Mouse (Mus musculus) ZHBTc4 (cell line): ENCODE results near the gene Sln.

Experiments
- DNase-seq: peaks from one replicate; pipeline ENCODE4 v3.0.0-alpha.2; 2011; ENCODE audit warnings: low read depth, low spot score

Sln gene

GRCm38 (mm10) chr9:53849864-53850263 lies at the start of gene Sln:
Gene Sln (plus strand): TSS chr9:53850164.
- no peak for DNase-seq

GRCm38 (mm10) chr9:53802921-53803320 lies 47.0 kb upstream of the Sln start:
- DNase-seq, result no peak

GRCm38 (mm10) chr9:53806496-53807086 lies 43.4 kb upstream of the Sln start:
- DNase-seq, result peak; percentile 92

- DNase-seq, result no peak
Measured at GRCm38 (mm10) chr9:53813418-53813817, 36.5 kb upstream of the Sln start.

GRCm38 (mm10) chr9:53818760-53819159 lies 31.2 kb upstream of the Sln start:
- DNase-seq, result peak; percentile 88

- DNase-seq, result peak; percentile 88
Measured at GRCm38 (mm10) chr9:53825318-53825717, 24.6 kb upstream of the Sln start.

GRCm38 (mm10) chr9:53829081-53829865 lies 20.7 kb upstream of the Sln start:
- DNase-seq, result peak; percentile 74

GRCm38 (mm10) chr9:53829866-53830209 lies 20.1 kb upstream of the Sln start:
- DNase-seq, result peak; percentile 57

GRCm38 (mm10) chr9:53835039-53835438 lies 14.9 kb upstream of the Sln start:
- DNase-seq, result no peak

GRCm38 (mm10) chr9:53835976-53836375 lies 14.0 kb upstream of the Sln start:
- no peak for DNase-seq

- peak; percentile 16 for DNase-seq
Measured at GRCm38 (mm10) chr9:53838816-53839215, 11.1 kb upstream of the Sln start.

GRCm38 (mm10) chr9:53848548-53848947 lies 1.4 kb upstream of the Sln start:
- no peak for DNase-seq

GRCm38 (mm10) chr9:53852158-53852557 lies 2.2 kb downstream of the Sln start:
- no peak for DNase-seq

- DNase-seq, result no peak
Measured at GRCm38 (mm10) chr9:53853672-53854071, 3.7 kb downstream of the Sln start.

- no peak for DNase-seq
Measured at GRCm38 (mm10) chr9:53854525-53854924, 4.6 kb downstream of the Sln start.

GRCm38 (mm10) chr9:53857864-53858263 lies 7.9 kb downstream of the Sln start:
- no peak for DNase-seq

- no peak for DNase-seq
Measured at GRCm38 (mm10) chr9:53873239-53873638, 23.3 kb downstream of the Sln start.

- DNase-seq, result no peak
Measured at GRCm38 (mm10) chr9:53877423-53877822, 27.5 kb downstream of the Sln start.

- DNase-seq, result peak; percentile 32
Measured at GRCm38 (mm10) chr9:53883588-53884280, 33.8 kb downstream of the Sln start.

GRCm38 (mm10) chr9:53890075-53890474 lies 40.1 kb downstream of the Sln start:
- DNase-seq, result peak; percentile 68

GRCm38 (mm10) chr9:53895827-53896226 lies 45.9 kb downstream of the Sln start:
- DNase-seq, result peak; percentile 16

GRCm38 (mm10) chr9:53899836-53900235 lies 49.9 kb downstream of the Sln start:
- DNase-seq, result no peak
